Mouse (Mus musculus): ENCODE results near the gene Slc22a6.

DNA sequence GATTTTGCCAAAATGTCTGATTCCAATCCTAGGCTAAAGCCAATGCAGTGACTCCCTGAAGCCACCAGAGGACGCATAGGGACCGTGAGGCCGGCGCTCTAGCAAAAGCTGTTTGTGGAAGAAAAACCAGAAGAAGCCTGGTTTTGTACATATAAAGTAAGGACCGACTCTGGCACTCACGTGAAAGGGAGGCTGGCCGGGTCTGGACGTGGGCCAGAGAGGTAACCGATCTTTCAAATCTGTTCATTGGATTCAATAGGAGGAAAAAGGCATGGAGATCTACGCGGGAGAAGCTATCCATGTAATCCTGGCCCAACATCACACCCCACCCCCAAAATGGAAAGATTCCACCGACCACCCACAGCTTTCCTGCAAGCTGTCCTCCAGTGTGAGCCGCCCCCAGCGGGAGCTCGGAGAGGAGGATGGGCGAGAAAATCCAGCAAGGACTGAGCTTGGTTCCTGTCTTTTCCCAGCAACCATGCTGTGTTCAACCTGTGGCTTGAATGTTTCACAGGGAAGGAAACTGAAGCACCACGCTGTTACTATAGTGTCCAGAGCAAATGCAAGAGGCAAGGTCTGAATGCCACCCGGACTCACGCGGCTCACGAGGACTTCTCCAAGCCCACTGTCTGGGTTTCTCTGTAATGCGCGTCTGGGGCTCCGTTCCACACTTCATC lies 39.4 kb upstream of the Slc22a6 start:
- TF ChIP-seq GATA1 (IDR thresholded peaks at IDR 0.05; ENCODE audit: borderline replicate concordance, low read length) (no peak), FLI1 (IDR thresholded peaks at IDR 0.05; ENCODE audit: low read length) (no peak)
